Mouse (Mus musculus) brain, embryonic 14.5 days (tissue): ENCODE results near the gene Wwox.

Source experiments
- CTCF ChIP-seq: fragments of 200-500 bp; IDR thresholded peaks from 2 replicates; pipeline ENCODE4 v1.5.1; 2012; ENCODE audit warnings: inconsistent platforms, mild to moderate bottlenecking, moderate library complexity, borderline replicate concordance; ENCODE audit not compliant: insufficient read depth, insufficient read length; ENCODE audit errors: extremely low read depth
- POLR2A ChIP-seq: fragments of 200-500 bp; IDR thresholded peaks from 2 replicates; pipeline ENCODE4 v1.6.1; 2012; ENCODE audit warnings: mild to moderate bottlenecking, inconsistent platforms, borderline replicate concordance; ENCODE audit not compliant: poor library complexity, insufficient read depth, insufficient read length, severe bottlenecking; ENCODE audit errors: extremely low read depth

- TF ChIP-seq POLR2A (no peak), CTCF (no peak)
Observed at GRCm38 (mm10) chr8:114650789-114651188, 211.3 kb downstream of the Wwox start.
